27 mouse cellular contexts compared by ENCODE assay signal in the genomic region with DNA sequence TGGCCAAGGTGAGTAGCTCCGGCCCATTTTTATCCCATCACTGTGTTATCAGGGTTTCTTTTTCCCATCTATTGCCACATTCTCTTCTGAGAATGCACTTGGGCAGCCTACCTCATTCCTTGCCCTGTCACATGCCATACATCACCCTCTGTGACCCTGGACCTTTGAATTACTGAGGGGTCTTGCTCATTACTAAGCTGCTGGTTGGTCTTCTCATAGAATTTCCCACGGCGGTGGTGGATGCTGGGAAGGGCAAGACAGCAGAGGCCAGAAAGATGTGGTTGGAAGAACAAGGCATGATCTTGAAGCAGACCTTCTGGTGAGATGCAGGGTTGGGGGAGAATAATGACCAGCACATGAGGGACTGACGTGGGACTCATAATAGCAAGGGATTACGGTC. TPM values are rescaled to one million over a fixed set of nuclear protein-coding genes. Genes with fewer than 3 reads are reported as not detected.
"Had no signal": no experiment of that assay in that cellular context is flagged by ENCODE, and none has a peak within 500 bp of the region (broad histone marks: within the 10 kb centered on the region; RNA-seq: fewer than 3 reads in every experiment).

No protein-coding gene starts in this region.

- H3K4me1 ChIP-seq: limb, embryonic 10.5 days; limb, embryonic 12.5 days; limb, embryonic 13.5 days; limb, embryonic 15.5 days; liver, embryonic 12.5 days; liver, embryonic 13.5 days; liver, embryonic 15.5 days; lung, embryonic 15.5 days; midbrain, embryonic 10.5 days; midbrain, embryonic 12.5 days; midbrain, embryonic 13.5 days; midbrain, embryonic 15.5 days had no signal

- DNase-seq: left cerebral cortex, postnatal 4 days; liver; liver, embryonic 13.5 days; liver, postnatal 0 days; lung, adult 18-20 months; lung, adult 2 months; lung, embryonic 14.5 days; lung, postnatal 10 days; lung, postnatal 36 days; lung, postnatal 4 days; midbrain, embryonic 14.5 days had no signal

- H3K27me3 ChIP-seq: limb, embryonic 12.5 days; limb, embryonic 13.5 days; limb, embryonic 15.5 days; liver, embryonic 12.5 days; liver, embryonic 13.5 days; liver, embryonic 15.5 days; lung, embryonic 15.5 days; midbrain, embryonic 12.5 days; midbrain, embryonic 13.5 days; midbrain, embryonic 15.5 days had no signal

- H3K27ac ChIP-seq: limb, embryonic 10.5 days; limb, embryonic 12.5 days; limb, embryonic 13.5 days; limb, embryonic 15.5 days; liver, embryonic 12.5 days; liver, embryonic 13.5 days; liver, embryonic 14.5 days; liver, embryonic 15.5 days; lung, embryonic 15.5 days; macrophage; midbrain, embryonic 10.5 days; midbrain, embryonic 12.5 days; midbrain, embryonic 13.5 days; midbrain, embryonic 15.5 days had no signal

- H3K9me3 ChIP-seq: limb, embryonic 10.5 days; limb, embryonic 12.5 days; limb, embryonic 13.5 days; limb, embryonic 15.5 days; liver, embryonic 12.5 days; liver, embryonic 13.5 days; liver, embryonic 15.5 days; lung, embryonic 15.5 days; megakaryocyte, embryonic 14.5 days; midbrain, embryonic 10.5 days; midbrain, embryonic 12.5 days; midbrain, embryonic 13.5 days; midbrain, embryonic 15.5 days had no signal

- H3K4me3 ChIP-seq: limb, embryonic 10.5 days; limb, embryonic 12.5 days; limb, embryonic 13.5 days; limb, embryonic 15.5 days; liver, embryonic 12.5 days; liver, embryonic 13.5 days; liver, embryonic 15.5 days; lung, embryonic 15.5 days; megakaryocyte, embryonic 14.5 days; midbrain, embryonic 10.5 days; midbrain, embryonic 12.5 days; midbrain, embryonic 13.5 days; midbrain, embryonic 15.5 days; myocyte had no signal

RNA-seq across cellular contexts. Expression of gene Pla2g4c, which starts 25.6 kb away (rescaled TPM):
- total RNA-seq: monocyte, adult 5-6 weeks had no signal
- polyA plus RNA-seq: macrophage had no signal
